Mouse (Mus musculus) embryonic fibroblast, embryonic 13.5 days (primary cell): Measurements from ENCODE around the gene Arap2.

Experiments
- CTCF ChIP-seq: IDR thresholded peaks from 2 replicates; pipeline ENCODE4 v1.5.1; 2011; ENCODE audit warnings: mild to moderate bottlenecking, control low read depth, low read length, moderate library complexity, borderline replicate concordance; ENCODE audit not compliant: insufficient read depth
- POLR2A ChIP-seq: IDR thresholded peaks from 2 replicates; pipeline ENCODE4 v1.6.1; 2011; ENCODE audit warnings: low read depth, mild to moderate bottlenecking, control low read depth, low read length, moderate library complexity

DNA sequence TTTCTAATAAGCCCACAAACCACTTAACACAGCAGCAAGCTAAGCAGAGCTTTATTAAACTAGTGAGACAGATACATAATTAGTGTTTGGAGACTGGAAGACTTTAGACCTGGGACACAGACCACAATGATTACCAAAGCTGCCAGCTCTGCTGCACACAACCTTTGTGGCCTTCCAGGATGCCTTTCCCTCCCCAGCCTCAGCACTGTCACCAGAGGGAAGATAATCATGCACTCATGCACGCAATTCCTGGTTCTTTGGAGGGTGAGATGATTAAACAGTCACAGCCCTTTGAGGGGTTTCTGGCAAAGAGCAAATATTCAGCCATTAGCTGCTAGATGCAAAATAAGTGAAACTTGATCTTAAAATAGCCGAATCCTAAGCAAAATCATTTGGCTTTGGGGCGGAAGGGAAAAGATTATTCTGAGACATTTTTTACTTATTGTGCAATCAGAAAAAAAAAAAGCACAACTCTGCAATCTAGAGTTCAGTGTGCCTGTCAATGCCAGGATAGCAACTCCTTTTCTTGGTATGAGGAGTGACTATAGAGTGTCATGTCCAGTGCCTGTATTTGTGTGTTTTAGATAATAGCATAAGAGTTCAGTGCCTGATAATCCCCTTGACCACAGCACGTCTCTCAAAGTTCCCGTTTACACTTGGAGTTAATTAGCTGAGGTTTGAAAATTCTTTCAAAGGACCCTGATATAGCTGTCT is 5.0 kb downstream of the Arap2 start:
- TF ChIP-seq POLR2A (no peak), CTCF (no peak)
